Mouse (Mus musculus): ENCODE measurements around the gene Akna. TPM values are rescaled to one million over a fixed set of nuclear protein-coding genes. Genes with fewer than 3 reads are reported as not detected.
A peak's percentile ranks its signal among the peaks of the same experiment; 100 is the strongest.

Gene Akna
- total RNA-seq, 1 experiment: 2.7 TPM

DNA sequence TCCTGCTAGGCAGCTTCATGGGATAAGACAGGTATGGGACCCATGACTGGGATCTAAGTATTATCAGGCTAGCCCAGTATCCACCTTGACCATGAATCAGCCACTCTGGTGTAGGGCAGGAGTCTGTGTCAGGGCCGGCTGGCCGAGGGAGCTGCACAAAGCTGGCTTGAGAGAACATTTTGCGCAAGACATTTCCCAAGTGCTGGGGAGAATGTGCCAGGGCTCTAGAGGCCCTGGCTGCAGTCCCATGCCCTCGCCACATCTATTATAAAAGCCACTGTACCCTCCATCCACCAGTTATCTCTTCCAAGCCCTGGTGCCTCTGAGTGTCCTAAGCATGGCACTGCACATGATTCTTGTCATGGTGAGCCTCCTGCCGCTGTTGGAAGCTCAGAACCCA lies 41.0 kb downstream of the Akna start, which contains the start of gene Orm2:
Gene Orm2 (plus strand): TSS at position 300 of the 400 bp plus-strand sequence.
- Histone ChIP-seq H3K27ac (ENCODE audit: insufficient read depth, low read depth, low read length, poor library complexity, severe bottlenecking) (no peak within 1 kb of the TSS), H3K4me3 (ENCODE audit: insufficient read depth in 1 of 2, low read depth in 1 of 2, low read length in 2 of 2, poor library complexity in 1 of 2, severe bottlenecking in 1 of 2) (no peak within 1 kb of the TSS), H3K4me1 (ENCODE audit: control insufficient read depth in 2 of 2, insufficient read depth in 2 of 2, low read length in 2 of 2, poor library complexity in 1 of 2) (peaks cover 0 to 2% of the 10 kb centered on the region in 2 experiments; a peak in 1 of 4 replicates), H3K9me3 (ENCODE audit: control insufficient read depth, insufficient read depth, low read depth, low read length) (no peaks in the 10 kb centered on the region), H3K9ac (ENCODE audit: insufficient read depth, low read depth, low read length, poor library complexity, severe bottlenecking) (no peak within 1 kb of the TSS), H3K36me3 (ENCODE audit: control insufficient read depth, insufficient read depth, low read length, poor library complexity, severe bottlenecking) (no peaks in the 10 kb centered on the region)
- no peak for TF ChIP-seq ZC3H11A (IDR thresholded peaks at IDR 0.05; ENCODE audit: borderline replicate concordance, low read depth, low read length)
- in situ Hi-C loops (cut with MboI; ENCODE audit: low sequenced_read_pairs in 2 of 2, unreplicated experiment in 2 of 2): no loop called here
- no peak for DNase-seq (ENCODE audit: low read depth, low spot score)

DNA sequence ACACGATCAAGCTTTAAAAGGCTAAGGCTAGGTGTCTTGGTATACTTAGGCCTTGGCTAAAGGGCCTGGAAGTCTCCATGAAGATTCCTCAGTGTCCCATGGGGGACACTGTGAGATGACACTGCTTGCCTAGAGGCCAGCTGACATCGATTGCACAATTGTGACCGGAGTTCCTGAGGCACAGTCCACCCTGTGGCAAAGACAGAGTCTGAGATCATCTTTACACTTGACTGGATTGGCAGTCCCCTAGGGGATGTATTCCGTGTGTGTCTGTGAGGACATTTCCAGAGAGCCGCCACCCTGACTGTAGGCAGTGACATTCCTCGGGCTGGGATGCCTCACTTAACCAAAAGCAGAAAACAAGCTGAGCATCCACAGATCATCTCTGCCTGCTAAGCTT lies 43.3 kb downstream of the Akna start:
- no peaks in the 10 kb centered on the region for H3K9me3 ChIP-seq (ENCODE audit: control insufficient read depth, insufficient read depth, low read depth, low read length)
- no peaks in the 10 kb centered on the region for H3K36me3 ChIP-seq (ENCODE audit: control insufficient read depth, insufficient read depth, low read length, poor library complexity, severe bottlenecking)
- H3K27ac ChIP-seq (ENCODE audit: insufficient read depth, low read depth, low read length, poor library complexity, severe bottlenecking): no peak overlapping the region
- in situ Hi-C loops (cut with MboI; ENCODE audit: low sequenced_read_pairs in 2 of 2, unreplicated experiment in 2 of 2): no loop called here
- H3K4me3 ChIP-seq (ENCODE audit: insufficient read depth in 1 of 2, low read depth in 1 of 2, low read length in 2 of 2, poor library complexity in 1 of 2, severe bottlenecking in 1 of 2): no peak overlapping the region
- no peak for TF ChIP-seq ZNF384 (IDR thresholded peaks at IDR 0.05; ENCODE audit: low read depth, low read length)
- no peak for TF ChIP-seq HCFC1 (IDR thresholded peaks at IDR 0.05; ENCODE audit: borderline replicate concordance, insufficient read depth, low read length)
- TF ChIP-seq MAFK (IDR thresholded peaks at IDR 0.05; ENCODE audit: insufficient read depth, low read depth, low read length): no peak
- no peak for TF ChIP-seq ZC3H11A (IDR thresholded peaks at IDR 0.05; ENCODE audit: borderline replicate concordance, low read depth, low read length)
- TF ChIP-seq CHD2 (IDR thresholded peaks at IDR 0.05; ENCODE audit: low read depth, low read length): no peak
- DNase-seq (ENCODE audit: low read depth, low spot score): no peak
- peaks cover 0 to 2% of the 10 kb centered on the region in 2 experiments; a peak in 1 of 4 replicates for H3K4me1 ChIP-seq (ENCODE audit: control insufficient read depth in 2 of 2, insufficient read depth in 2 of 2, low read length in 2 of 2, poor library complexity in 1 of 2)
- no peak overlapping the region for H3K9ac ChIP-seq (ENCODE audit: insufficient read depth, low read depth, low read length, poor library complexity, severe bottlenecking)

DNA sequence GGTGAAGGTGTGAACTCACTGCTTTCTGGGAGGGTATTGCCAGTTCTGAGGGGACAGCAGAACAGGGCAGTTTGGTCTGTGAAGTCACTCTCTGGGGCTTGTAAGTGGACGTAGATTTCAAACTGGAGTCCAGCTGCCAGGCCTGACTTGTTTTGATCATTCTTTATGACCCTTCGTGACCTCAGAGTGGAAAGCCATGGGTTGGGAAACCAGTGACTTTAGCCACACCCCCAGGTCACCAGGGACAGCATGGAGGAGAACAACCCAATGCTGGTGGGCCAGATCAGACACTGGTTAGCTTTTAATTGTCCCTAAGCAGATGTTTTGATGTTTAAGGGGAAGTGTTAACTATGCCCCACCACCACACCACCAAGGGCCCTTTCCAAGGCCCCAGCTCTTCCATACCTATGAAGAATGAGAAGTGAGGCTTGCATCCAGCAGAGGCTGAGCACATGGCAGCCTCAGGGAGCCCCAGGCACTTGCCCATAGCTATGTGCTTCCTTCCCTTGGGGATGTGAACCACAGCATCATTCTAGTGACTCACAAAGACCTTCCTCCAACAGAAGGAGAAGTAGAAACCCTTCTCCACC lies 46.1 kb downstream of the Akna start:
- H3K27ac ChIP-seq (ENCODE audit: insufficient read depth, low read depth, low read length, poor library complexity, severe bottlenecking): no peak overlapping the region
- in situ Hi-C loops (cut with MboI; ENCODE audit: low sequenced_read_pairs in 2 of 2, unreplicated experiment in 2 of 2): no loop called here

DNA sequence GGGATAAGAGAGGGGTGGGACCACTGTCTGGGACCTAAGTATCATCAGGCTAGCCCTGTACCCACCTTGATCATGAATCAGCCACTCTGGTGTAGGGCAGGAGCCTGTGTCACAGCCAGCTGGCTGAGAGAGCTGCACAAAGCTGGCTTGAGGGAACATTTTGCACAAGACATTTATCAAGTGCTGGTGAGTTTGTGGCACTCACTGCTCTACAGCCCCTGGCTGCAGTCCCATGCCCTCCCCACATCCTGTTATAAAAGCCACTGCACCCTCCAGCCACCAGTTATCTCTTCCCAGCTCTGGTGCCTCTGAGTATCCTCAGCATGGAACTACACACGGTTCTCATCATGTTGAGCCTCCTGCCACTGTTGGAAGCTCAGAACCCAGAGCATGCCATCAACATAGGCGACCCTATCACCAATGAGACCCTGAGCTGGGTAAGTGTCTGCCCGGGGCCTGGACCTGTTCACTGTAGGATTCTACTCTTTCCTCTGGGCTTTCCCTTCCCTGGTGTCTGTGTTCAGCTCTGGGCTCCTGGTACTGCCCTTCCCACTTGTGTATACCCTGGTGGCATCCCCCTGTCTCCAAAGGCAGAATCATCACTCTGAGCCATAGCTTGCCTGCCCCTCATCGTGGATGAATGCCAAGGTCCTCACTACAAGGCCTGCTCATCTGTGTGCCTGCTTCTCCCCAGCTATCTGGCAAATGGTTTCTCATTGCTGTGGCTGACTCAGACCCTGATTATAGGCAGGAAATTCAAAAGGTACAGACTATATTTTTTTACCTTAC lies 47.1 kb downstream of the Akna start, which contains the start of gene Orm3:
Gene Orm3 (plus strand): TSS at position 286 of the 789 bp plus-strand sequence.
- Histone ChIP-seq H3K9ac (ENCODE audit: insufficient read depth, low read depth, low read length, poor library complexity, severe bottlenecking) (no peak within 1 kb of the TSS), H3K4me1 (ENCODE audit: control insufficient read depth in 2 of 2, insufficient read depth in 2 of 2, low read length in 2 of 2, poor library complexity in 1 of 2) (no peaks in the 10 kb centered on the region), H3K36me3 (ENCODE audit: control insufficient read depth, insufficient read depth, low read length, poor library complexity, severe bottlenecking) (no peaks in the 10 kb centered on the region), H3K27ac (ENCODE audit: insufficient read depth, low read depth, low read length, poor library complexity, severe bottlenecking) (peak within 1 kb of the TSS; percentile 50; the same call in 1 of the 2 replicates), H3K4me3 (ENCODE audit: insufficient read depth in 1 of 2, low read depth in 1 of 2, low read length in 2 of 2, poor library complexity in 1 of 2, severe bottlenecking in 1 of 2) (no peak within 1 kb of the TSS), H3K9me3 (ENCODE audit: control insufficient read depth, insufficient read depth, low read depth, low read length) (no peaks in the 10 kb centered on the region)
- no peak for DNase-seq (ENCODE audit: low read depth, low spot score)
- in situ Hi-C loops (cut with MboI; ENCODE audit: low sequenced_read_pairs in 2 of 2, unreplicated experiment in 2 of 2): no loop called here
- TF ChIP-seq MAFK (IDR thresholded peaks at IDR 0.05; ENCODE audit: insufficient read depth, low read depth, low read length) (no peak), ZC3H11A (IDR thresholded peaks at IDR 0.05; ENCODE audit: borderline replicate concordance, low read depth, low read length) (no peak), HCFC1 (IDR thresholded peaks at IDR 0.05; ENCODE audit: borderline replicate concordance, insufficient read depth, low read length) (no peak), ZNF384 (IDR thresholded peaks at IDR 0.05; ENCODE audit: low read depth, low read length) (no peak), CHD2 (IDR thresholded peaks at IDR 0.05; ENCODE audit: low read depth, low read length) (no peak)

More for the DNA sequence above, 46.1 kb downstream of the Akna start:
- H3K36me3 ChIP-seq (ENCODE audit: control insufficient read depth, insufficient read depth, low read length, poor library complexity, severe bottlenecking): no peaks in the 10 kb centered on the region
- H3K4me3 ChIP-seq (ENCODE audit: insufficient read depth in 1 of 2, low read depth in 1 of 2, low read length in 2 of 2, poor library complexity in 1 of 2, severe bottlenecking in 1 of 2): no peak overlapping the region
- no peaks in the 10 kb centered on the region for H3K4me1 ChIP-seq (ENCODE audit: control insufficient read depth in 2 of 2, insufficient read depth in 2 of 2, low read length in 2 of 2, poor library complexity in 1 of 2)
- H3K9me3 ChIP-seq (ENCODE audit: control insufficient read depth, insufficient read depth, low read depth, low read length): no peaks in the 10 kb centered on the region
- DNase-seq (ENCODE audit: low read depth, low spot score): no peak
- no peak for TF ChIP-seq ZNF384 (IDR thresholded peaks at IDR 0.05; ENCODE audit: low read depth, low read length)
- no peak overlapping the region for H3K9ac ChIP-seq (ENCODE audit: insufficient read depth, low read depth, low read length, poor library complexity, severe bottlenecking)
